Mouse (Mus musculus) forebrain, postnatal 0 days (tissue): ENCODE measurements at regions not wholly inside any gene's neighbourhood (a gene's known extent, or its start where the extent isn't known, plus 50 kb on each side); places are given as distances from the start of the nearest gene placed in this dataset.
"Not testable (repeated sequence)": the region's sequence is repeated elsewhere in the genome, so short reads cannot be mapped to it uniquely, and the experiment has no call there.

Source experiments
- ATAC-seq: fragments of 200-750 bp; cut with Nextera tagmentation; 2 replicates; pipeline ENCODE4 v1.8.0; 2017; ENCODE audit warnings: mild to moderate bottlenecking, moderate library complexity
- DNase-seq: peaks from one replicate; pipeline ENCODE4 v3.0.0-alpha.2; 2015
- H3K27ac ChIP-seq: fragments of 300-500 bp; sonication (generic); 2 replicates; pipeline ENCODE4 v1.5.1; 2014; ENCODE audit warnings: low read depth, mild to moderate bottlenecking, antibody characterized with exemption, low read length, moderate library complexity, mixed read lengths
- H3K27me3 ChIP-seq: fragments of 300-500 bp; sonication (generic); 2 replicates; pipeline ENCODE4 v1.6.1; 2014; ENCODE audit warnings: mild to moderate bottlenecking, low read length, mixed read lengths; ENCODE audit not compliant: insufficient read depth
- H3K36me3 ChIP-seq: fragments of 300-500 bp; sonication (generic); 2 replicates; pipeline ENCODE4 v1.6.1; 2014; ENCODE audit warnings: mild to moderate bottlenecking, moderate library complexity; ENCODE audit not compliant: insufficient read depth
- H3K4me1 ChIP-seq: fragments of 300-500 bp; sonication (generic); 2 replicates; pipeline ENCODE4 v1.6.1; 2014; ENCODE audit warnings: antibody characterized with exemption; ENCODE audit not compliant: insufficient read depth
- H3K4me2 ChIP-seq: fragments of 300-500 bp; sonication (generic); 2 replicates; pipeline ENCODE4 v1.6.1; 2014; ENCODE audit warnings: low read depth, mild to moderate bottlenecking, moderate library complexity
- H3K4me3 ChIP-seq: fragments of 300-500 bp; sonication (generic); 2 replicates; pipeline ENCODE4 v1.5.1; 2014; ENCODE audit warnings: low read depth, low read length, mixed read lengths
- H3K9ac ChIP-seq: fragments of 300-500 bp; sonication (generic); 2 replicates; pipeline ENCODE4 v1.6.1; 2014; ENCODE audit warnings: mild to moderate bottlenecking
- H3K9me3 ChIP-seq: fragments of 300-500 bp; sonication (generic); 2 replicates; pipeline ENCODE4 v1.6.1; 2016; ENCODE audit warnings: low read length
- CTCF ChIP-seq: sonication (generic); IDR thresholded peaks from 2 replicates; pipeline ENCODE4 v1.5.1; 2016; ENCODE audit warnings: antibody characterized with exemption, control low read depth, low read depth
- WGBS: fragments of 180-500 bp; shearing (Covaris S2); extraction: QIAGEN DNeasy Blood & Tissue Kit; methylation state at CpG from one replicate; pipeline ENCODE4 v1.1.7; 2014; 5-methylcytosine and 5-hydroxymethylcytosine counted together

GRCm38 (mm10) chr17:91589120-91589519 lies 496.2 kb upstream of the Nrxn1 start:
- no peak for TF ChIP-seq CTCF
- ATAC-seq = no peak
- no peak overlapping the region for H3K27ac ChIP-seq

GRCm38 (mm10) chr17:91551058-91551691 lies 458.3 kb upstream of the Nrxn1 start:
- H3K36me3 ChIP-seq, H3K4me2 ChIP-seq, H3K9ac ChIP-seq, H3K27ac ChIP-seq, H3K4me3 ChIP-seq, H3K9me3 ChIP-seq, H3K4me1 ChIP-seq, DNase-seq, H3K27me3 ChIP-seq, ATAC-seq: not testable (repeated sequence)
- WGBS = 84% methylated on average over 5 of the region's 9 CpGs

More at GRCm38 (mm10) chr17:91589120-91589519, 496.2 kb upstream of the Nrxn1 start:
- Histone ChIP-seq H3K9me3 (no peaks in the 10 kb centered on the region), H3K36me3 (no peaks in the 10 kb centered on the region), H3K4me2 (no peak overlapping the region), H3K27me3 (no peaks in the 10 kb centered on the region), H3K9ac (no peak overlapping the region), H3K4me1 (no peaks in the 10 kb centered on the region), H3K4me3 (no peak overlapping the region)
- DNase-seq = no peak

GRCm38 (mm10) chr17:91531488-91531887 lies 438.6 kb upstream of the Nrxn1 start:
- TF ChIP-seq CTCF = no peak
- H3K36me3 ChIP-seq = no peaks in the 10 kb centered on the region
- H3K4me2 ChIP-seq = no peak overlapping the region
- ATAC-seq (no peak), DNase-seq (no peak)
- H3K4me3 ChIP-seq = no peak overlapping the region
- H3K27ac ChIP-seq = no peak overlapping the region
- WGBS = 83% methylated on average over 1 of the region's 1 CpGs
- no peak overlapping the region for H3K9ac ChIP-seq
- H3K9me3 ChIP-seq = no peaks in the 10 kb centered on the region
- H3K4me1 ChIP-seq = no peaks in the 10 kb centered on the region
- no peaks in the 10 kb centered on the region for H3K27me3 ChIP-seq

GRCm38 (mm10) chr17:91517256-91517655 lies 424.4 kb upstream of the Nrxn1 start:
- H3K36me3 ChIP-seq = no peaks in the 10 kb centered on the region
- DNase-seq (no peak), ATAC-seq (no peak)
- no peak overlapping the region for H3K4me3 ChIP-seq
- H3K9me3 ChIP-seq = no peaks in the 10 kb centered on the region
- TF ChIP-seq CTCF = no peak
- no peaks in the 10 kb centered on the region for H3K4me1 ChIP-seq
- H3K27me3 ChIP-seq = no peaks in the 10 kb centered on the region
- H3K27ac ChIP-seq = no peak overlapping the region
- H3K4me2 ChIP-seq = no peak overlapping the region
- no peak overlapping the region for H3K9ac ChIP-seq
